ENCODE assay signal across 1 mouse cellular context in genomic region chr5:134227574-134228248, GRCm38 (mm10).
TF ChIP-seq lines count a peak whose summit lies in the region.

No protein-coding gene starts in this region.

TF ChIP-seq in CH12.LX, 34 proteins besides CTCF, POLR2A, EP300 and RAD21:
- TF ChIP-seq POLR2AphosphoS2 (IDR thresholded peaks at IDR 0.05; ENCODE audit: low read depth, low read length) (0 out of 2 replicates have a peak, but pooled peaks have one; percentile 6), ELF1 (IDR thresholded peaks at IDR 0.05; ENCODE audit: low read depth, low read length) (peak; percentile 8; the same call in 1 of the 2 replicates), ZNF384 (IDR thresholded peaks at IDR 0.05; ENCODE audit: low read depth, low read length) (no peak; the same call in 1 of the 2 replicates), ZMIZ1 (IDR thresholded peaks at IDR 0.05; ENCODE audit: low read depth, low read length) (no peak), MAX (IDR thresholded peaks at IDR 0.05; ENCODE audit: low read length) (peak; percentile 67; the same call in 1 of the 2 replicates), SMC3 (IDR thresholded peaks at IDR 0.05; ENCODE audit: low read depth, low read length) (peak; percentile 58), UBTF (IDR thresholded peaks at IDR 0.05; ENCODE audit: low read depth, low read length) (0 out of 2 replicates have a peak, but pooled peaks have one; percentile 18)
TF ChIP-seq in CH12.LX: peak in this region for 5.
